Mouse (Mus musculus): ENCODE measurements around the gene Prkci. TPM values are rescaled to one million over a fixed set of nuclear protein-coding genes. Genes with fewer than 3 reads are reported as not detected.

The Prkci gene
- polyA plus RNA-seq, 1 experiment from 2014 or later = 23.9 TPM

GRCm38 (mm10) chr3:31098556-31098955, 103.0 kb downstream of the Prkci start:
- H3K36me3 ChIP-seq = peaks cover 36% of the 10 kb centered on the region
- H3K9me3 ChIP-seq = no peaks in the 10 kb centered on the region
- WGBS = 96% methylated on average over 1 of the region's 1 CpGs
- H3K4me3 ChIP-seq = peak overlapping the region; percentile 100
- no peaks in the 10 kb centered on the region for H3K27me3 ChIP-seq (ENCODE audit: insufficient read depth, poor library complexity, severe bottlenecking)
- peaks cover 66% of the 10 kb centered on the region for H3K4me1 ChIP-seq (replicated peaks)
- H3K27ac ChIP-seq = no peak overlapping the region
- no peak for DNase-seq (ENCODE audit: low spot score)

GRCm38 (mm10) chr3:31100026-31100425, 104.5 kb downstream of the Prkci start:
- no peak for DNase-seq (ENCODE audit: low spot score)
- H3K27me3 ChIP-seq (ENCODE audit: insufficient read depth, poor library complexity, severe bottlenecking) = no peaks in the 10 kb centered on the region
- peaks cover 72% of the 10 kb centered on the region for H3K4me1 ChIP-seq (replicated peaks)
- no peaks in the 10 kb centered on the region for H3K9me3 ChIP-seq
- no peak overlapping the region for H3K27ac ChIP-seq
- peaks cover 38% of the 10 kb centered on the region for H3K36me3 ChIP-seq
- 89% methylated on average over 5 of the region's 5 CpGs for WGBS
- peak overlapping the region; percentile 100 for H3K4me3 ChIP-seq

- WGBS = 95% methylated on average over 3 of the region's 3 CpGs
- Histone ChIP-seq H3K27me3 (ENCODE audit: insufficient read depth, poor library complexity, severe bottlenecking) (no peaks in the 10 kb centered on the region), H3K4me1 (replicated peaks) (peaks cover 69% of the 10 kb centered on the region), H3K36me3 (peaks cover 38% of the 10 kb centered on the region), H3K4me3 (peak overlapping the region; percentile 100; the same call in 1 of the 2 replicates), H3K9me3 (no peaks in the 10 kb centered on the region), H3K27ac (no peak overlapping the region)
- no peak for DNase-seq (ENCODE audit: low spot score)
Measured at GRCm38 (mm10) chr3:31100802-31101201, 105.3 kb downstream of the Prkci start.

Other genes starting within 250 kb of the Prkci start
- not detected in 2 replicates for gene Samd7, start 249.5 kb upstream of the Prkci start, polyA plus RNA-seq (2016; fragmentation: Nextera tagmentation; extraction: Ambion mirVana)
- 40.4 and 49.0 TPM in 2 replicates for gene Sec62, start 202.9 kb upstream of the Prkci start, polyA plus RNA-seq (2016; fragmentation: Nextera tagmentation; extraction: Ambion mirVana)
- 0.69 and 0.71 TPM in 2 replicates for gene Gpr160, start 139.8 kb upstream of the Prkci start, polyA plus RNA-seq (2016; fragmentation: Nextera tagmentation; extraction: Ambion mirVana)
- gene Phc3, start 26.3 kb upstream of the Prkci start, polyA plus RNA-seq (2016; fragmentation: Nextera tagmentation; extraction: Ambion mirVana) = 4.1 and 5.0 TPM in 2 replicates
- 34.4 and 37.3 TPM in 2 replicates for gene Skil, start 99.3 kb downstream of the Prkci start, polyA plus RNA-seq (2016; fragmentation: Nextera tagmentation; extraction: Ambion mirVana)
- 8.2 and 9.6 TPM in 2 replicates for gene Cldn11, start 154.2 kb downstream of the Prkci start, polyA plus RNA-seq (2016; fragmentation: Nextera tagmentation; extraction: Ambion mirVana)